Mouse (Mus musculus) T-cell, adult 2 months (primary cell): ENCODE measurements at regions not wholly inside any gene's neighbourhood (a gene's known extent, or its start where the extent isn't known, plus 50 kb on each side); places are given as distances from the start of the nearest gene placed in this dataset.
"Not testable (repeated sequence)": the region's sequence is repeated elsewhere in the genome, so short reads cannot be mapped to it uniquely, and the experiment has no call there.

Experiments used
- DNase-seq: peaks from one replicate; pipeline ENCODE4 v3.0.0; 2022; ENCODE audit warnings: low spot score

DNA sequence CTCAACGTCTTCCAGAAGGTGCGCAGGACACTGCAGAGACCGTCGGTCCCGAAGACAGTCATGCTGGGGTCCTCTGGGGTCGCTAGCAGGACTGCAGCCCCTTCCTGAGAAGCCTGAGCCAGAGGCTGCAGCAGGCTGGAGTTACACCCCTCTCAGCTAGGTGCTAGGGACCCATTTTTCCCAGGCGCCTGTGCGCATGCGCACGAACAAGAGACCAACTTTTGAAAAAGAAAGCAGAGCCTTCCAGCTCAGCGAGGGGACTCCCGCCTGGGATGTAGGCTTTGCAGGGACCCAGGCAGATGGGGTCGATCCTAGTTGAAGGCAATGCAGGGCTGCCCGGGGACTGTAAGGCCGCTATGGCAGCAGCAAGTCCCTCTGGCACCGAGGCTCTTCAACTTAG, 104.7 kb upstream of the Atg7 start:
- not testable (repeated sequence) for DNase-seq

DNA sequence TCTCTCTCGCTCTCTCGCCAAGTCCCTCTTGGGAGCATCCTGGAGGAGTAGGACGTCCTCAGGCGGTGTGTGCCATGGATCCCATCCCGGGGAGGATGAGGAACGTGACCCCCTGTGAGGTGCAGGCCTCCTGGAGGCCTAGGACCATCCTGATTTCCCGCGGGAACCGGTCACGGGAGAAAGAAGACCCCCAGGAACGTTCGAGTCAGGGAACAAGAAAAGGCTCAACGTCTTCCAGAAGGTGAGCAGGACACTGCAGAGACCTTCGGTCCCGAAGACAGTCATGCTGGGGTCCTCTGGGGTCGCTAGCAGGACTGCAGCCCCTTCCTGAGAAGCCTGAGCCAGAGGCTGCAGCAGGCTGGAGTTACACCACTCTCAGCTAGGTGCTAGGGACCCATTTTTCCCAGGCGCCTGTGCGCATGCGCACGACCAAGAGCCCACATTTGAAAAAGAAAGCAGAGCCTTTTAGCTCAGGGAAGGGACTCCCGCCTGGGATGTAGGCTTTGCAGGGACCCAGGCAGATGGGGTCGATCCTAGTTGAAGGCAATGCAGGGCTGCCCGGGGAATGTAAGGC, 92.7 kb upstream of the Atg7 start:
- DNase-seq: not testable (repeated sequence)

DNA sequence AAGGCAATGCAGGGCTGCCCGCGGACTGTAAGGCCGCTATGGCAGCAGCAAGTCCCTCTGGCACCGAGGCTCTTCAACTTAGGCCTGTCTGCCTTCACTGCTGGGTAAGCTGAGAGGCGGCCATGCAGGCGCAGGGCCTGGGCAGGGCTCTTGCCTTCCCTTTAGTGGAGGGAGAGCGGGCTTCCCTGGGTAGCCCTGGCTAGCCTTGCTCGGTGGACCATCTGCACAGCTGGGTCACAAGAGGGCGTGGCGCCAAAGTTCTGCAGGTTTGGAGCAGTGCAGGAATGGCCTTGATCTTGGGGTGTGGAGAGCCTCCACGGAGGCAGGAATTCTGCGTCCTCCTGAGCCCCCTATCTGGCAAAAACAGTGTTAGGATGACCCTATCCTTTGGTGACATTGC, 89.8 kb upstream of the Atg7 start:
- DNase-seq: peak; percentile 0

DNA sequence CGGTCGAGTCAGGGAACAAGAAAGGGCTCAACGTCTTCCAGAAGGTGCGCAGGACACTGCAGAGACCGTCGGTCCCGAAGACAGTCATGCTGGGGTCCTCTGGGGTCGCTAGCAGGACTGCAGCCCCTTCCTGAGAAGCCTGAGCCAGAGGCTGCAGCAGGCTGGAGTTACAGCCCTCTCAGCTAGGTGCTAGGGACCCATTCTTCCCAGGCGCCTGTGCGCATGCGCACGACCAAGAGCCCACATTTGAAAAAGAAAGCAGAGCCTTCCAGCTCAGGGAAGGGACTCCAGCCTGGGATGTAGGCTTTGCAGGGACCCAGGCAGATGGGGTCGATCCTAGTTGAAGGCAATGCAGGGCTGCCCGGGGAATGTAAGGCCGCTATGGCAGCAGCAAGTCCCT, 87.7 kb upstream of the Atg7 start:
- not testable (repeated sequence) for DNase-seq

DNA sequence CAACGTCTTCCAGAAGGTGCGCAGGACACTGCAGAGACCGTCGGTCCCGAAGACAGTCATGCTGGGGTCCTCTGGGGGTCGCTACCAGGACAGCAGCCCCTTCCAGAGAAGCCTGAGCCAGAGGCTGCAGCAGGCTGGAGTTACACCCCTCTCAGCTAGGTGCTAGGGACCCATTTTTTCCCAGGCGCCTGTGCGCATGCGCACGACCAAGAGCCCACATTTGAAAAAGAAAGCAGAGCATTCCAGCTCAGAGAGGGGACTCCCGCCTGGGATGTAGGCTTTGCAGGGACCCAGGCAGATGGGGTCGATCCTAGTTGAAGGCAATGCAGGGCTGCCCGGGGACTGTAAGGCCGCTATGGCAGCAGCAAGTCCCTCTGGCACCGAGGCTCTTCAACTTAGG, 65.6 kb upstream of the Atg7 start:
- not testable (repeated sequence) for DNase-seq
